Mouse (Mus musculus) urinary bladder, postnatal 36 days (tissue): Measurements from ENCODE around the gene Ankrd35.
A peak's percentile ranks its signal among the peaks of the same experiment; 100 is the strongest.
"Not testable (repeated sequence)": the region's sequence is repeated elsewhere in the genome, so short reads cannot be mapped to it uniquely, and the experiment has no call there.

Source experiments
- DNase-seq, 2 experiments: peaks; one replicate each; pipeline ENCODE4 v3.0.0; 2022; ENCODE audit warnings: low spot score in 2 of 2, mixed read lengths in 1 of 2

Ankrd35 gene

GRCm38 (mm10) chr3:96669727-96670468 is at the start of gene Ankrd35:
Gene Ankrd35, plus strand, starts transcription at chr3:96670131.
- peak; percentile 67 to 83 for DNase-seq

- DNase-seq, result no peak
Measured at GRCm38 (mm10) chr3:96623201-96623600, 46.7 kb upstream of the Ankrd35 start.

GRCm38 (mm10) chr3:96629729-96630600 is 40.0 kb upstream of the Ankrd35 start, which contains the start of gene Rbm8a:
Gene Rbm8a, plus strand, starts transcription at chr3:96629933.
- peak; percentile 94 to 95 for DNase-seq

- no peak for DNase-seq
Measured at GRCm38 (mm10) chr3:96632058-96632457, 37.9 kb upstream of the Ankrd35 start.

- DNase-seq, result no peak
Measured at GRCm38 (mm10) chr3:96634015-96634414, 35.9 kb upstream of the Ankrd35 start.

GRCm38 (mm10) chr3:96634928-96635879 is 34.7 kb upstream of the Ankrd35 start, which contains the start of the genes Pex11b and Gm42957:
Gene Pex11b, plus strand, starts transcription at chr3:96635376.
Gene Gm42957, plus strand, starts transcription at chr3:96635474.
- DNase-seq, result peak; percentile 87 to 89

GRCm38 (mm10) chr3:96635906-96636305 is 34.0 kb upstream of the Ankrd35 start:
- no peak for DNase-seq

- DNase-seq, result no peak
Measured at GRCm38 (mm10) chr3:96636448-96636847, 33.5 kb upstream of the Ankrd35 start.

GRCm38 (mm10) chr3:96639219-96639618 is 30.7 kb upstream of the Ankrd35 start:
- peak in 1 of 2 experiments; percentile 49 for DNase-seq

- DNase-seq, result peak in 1 of 2 experiments; percentile 26
Measured at GRCm38 (mm10) chr3:96645018-96645649, 24.8 kb upstream of the Ankrd35 start, which contains the start of gene Itga10. Gene Itga10, plus strand, starts transcription at chr3:96645584.

- DNase-seq, result no peak
Measured at GRCm38 (mm10) chr3:96647365-96647764, 22.6 kb upstream of the Ankrd35 start.

- DNase-seq, result no peak
Measured at GRCm38 (mm10) chr3:96660901-96661300, 9.0 kb upstream of the Ankrd35 start.

- DNase-seq, result no peak
Measured at GRCm38 (mm10) chr3:96662731-96663316, 7.1 kb upstream of the Ankrd35 start.

- peak; percentile 76 to 79 for DNase-seq
Measured at GRCm38 (mm10) chr3:96663432-96664239, 6.3 kb upstream of the Ankrd35 start.

GRCm38 (mm10) chr3:96665732-96666363 is 4.1 kb upstream of the Ankrd35 start:
- not testable (repeated sequence) for DNase-seq

GRCm38 (mm10) chr3:96666916-96667315 is 3.0 kb upstream of the Ankrd35 start:
- DNase-seq, result no peak

GRCm38 (mm10) chr3:96667316-96667715 is 2.6 kb upstream of the Ankrd35 start:
- DNase-seq, result no peak

GRCm38 (mm10) chr3:96668424-96669067 is 1.4 kb upstream of the Ankrd35 start:
- DNase-seq, result no peak
